Mouse (Mus musculus) c-Kit-positive CD71-positive TER-119-positive erythroid progenitor cells, embryonic 14.5 days (primary cell): ENCODE data around the gene Nup153.

ENCODE experiments used
- DNase-seq: peaks from one replicate; pipeline ENCODE4 v3.0.0-alpha.2; 2013; ENCODE audit warnings: low spot score

The Nup153 gene

GRCm38 (mm10) chr13:46727837-46728268, at the start of gene Nup153:
Gene Nup153, minus strand, starts transcription at chr13:46727940.
- peak; percentile 99 for DNase-seq

GRCm38 (mm10) chr13:46777461-46777860, 49.7 kb upstream of the Nup153 start:
- DNase-seq: no peak

DNA sequence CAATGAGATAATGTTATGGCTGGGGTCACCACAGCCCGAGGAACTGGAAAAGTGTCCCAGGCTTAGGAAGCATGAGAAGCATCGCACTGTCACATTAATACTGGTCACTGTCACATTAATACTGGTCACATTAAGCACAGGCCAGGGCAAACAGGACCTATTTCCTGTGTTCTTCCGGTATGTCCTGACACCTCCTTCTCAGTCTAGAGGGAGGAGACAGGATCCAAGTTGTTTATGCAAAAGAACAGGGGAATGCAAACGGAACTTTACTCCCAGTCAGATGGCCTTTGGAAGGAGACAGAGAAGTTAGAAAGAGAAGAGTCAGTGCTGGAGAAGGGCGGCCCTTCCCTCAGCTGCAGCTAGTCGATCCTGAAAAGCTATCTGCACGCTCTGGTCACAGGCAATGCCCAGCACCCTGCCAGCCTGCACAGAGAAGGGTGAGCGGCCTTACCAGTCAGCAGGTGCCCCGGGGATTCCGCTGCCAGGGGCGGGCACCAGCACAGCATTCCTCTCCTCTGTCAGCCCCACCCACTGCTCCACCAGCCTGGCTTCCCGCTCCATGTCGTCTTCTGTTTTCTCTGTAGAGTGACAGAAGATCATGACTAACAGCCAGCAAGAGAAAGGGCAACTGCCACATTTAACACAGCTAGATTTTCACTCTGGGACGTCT, 49.0 kb upstream of the Nup153 start:
- no peak for DNase-seq

GRCm38 (mm10) chr13:46774998-46775397, 47.3 kb upstream of the Nup153 start:
- DNase-seq: no peak

DNA sequence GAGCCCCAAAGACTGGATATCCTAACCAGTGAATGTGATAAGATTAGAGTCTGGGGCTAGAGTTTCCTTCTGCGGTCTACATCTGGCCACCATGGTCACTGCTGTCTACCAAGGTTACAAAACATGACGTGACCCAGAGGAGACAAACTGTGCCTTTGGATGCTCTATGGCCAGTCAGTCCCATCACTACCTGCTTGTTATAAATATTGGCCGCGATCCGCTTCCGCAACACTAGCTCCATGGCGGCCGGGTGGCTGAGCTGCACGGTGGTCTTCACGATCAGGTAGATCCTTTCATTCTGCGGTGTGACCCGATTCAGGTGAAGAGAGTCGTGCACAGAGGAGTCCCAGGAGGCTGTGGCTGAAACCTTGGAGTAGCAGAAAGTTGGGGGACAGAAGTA, 44.8 kb upstream of the Nup153 start:
- no peak for DNase-seq

DNA sequence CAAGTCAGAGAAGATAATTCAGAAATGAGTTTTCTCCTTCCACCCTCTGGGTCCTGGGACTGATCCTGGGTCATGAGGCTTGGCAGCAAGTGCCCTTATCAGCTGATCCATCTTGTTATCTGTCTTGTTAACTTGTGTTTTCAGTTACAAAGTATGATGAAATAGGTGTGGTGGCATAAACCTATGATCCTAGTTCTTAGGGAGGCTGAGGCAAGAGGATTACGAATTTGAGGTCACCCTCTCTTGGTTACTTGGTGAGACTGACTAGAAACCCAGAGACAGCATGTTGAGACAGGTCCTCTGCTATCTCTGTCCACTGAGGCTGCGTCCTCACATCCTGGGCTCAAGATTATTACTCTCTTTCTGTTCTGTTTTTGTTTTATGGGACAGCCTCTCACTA, 37.6 kb upstream of the Nup153 start:
- DNase-seq: no peak

DNA sequence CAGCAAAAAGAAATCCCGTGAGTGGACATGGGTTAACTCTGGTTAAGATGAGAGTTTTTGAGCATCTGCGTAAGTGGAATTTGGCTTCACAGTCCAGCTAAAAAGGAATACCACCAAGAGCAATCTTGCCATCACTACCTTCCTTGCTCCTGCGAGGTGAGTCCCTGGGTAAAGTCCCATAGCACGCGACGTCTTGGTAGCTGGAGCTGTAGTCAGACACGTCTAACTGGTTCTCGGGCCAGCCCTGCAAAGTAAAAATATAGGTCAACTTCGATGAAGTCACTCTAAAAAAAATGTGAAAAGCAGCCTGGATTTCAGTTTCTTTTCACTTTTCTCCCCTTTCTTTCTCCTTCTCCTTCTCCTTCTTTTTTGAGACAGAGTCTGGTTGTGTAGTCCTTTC, 35.5 kb upstream of the Nup153 start:
- DNase-seq: no peak

DNA sequence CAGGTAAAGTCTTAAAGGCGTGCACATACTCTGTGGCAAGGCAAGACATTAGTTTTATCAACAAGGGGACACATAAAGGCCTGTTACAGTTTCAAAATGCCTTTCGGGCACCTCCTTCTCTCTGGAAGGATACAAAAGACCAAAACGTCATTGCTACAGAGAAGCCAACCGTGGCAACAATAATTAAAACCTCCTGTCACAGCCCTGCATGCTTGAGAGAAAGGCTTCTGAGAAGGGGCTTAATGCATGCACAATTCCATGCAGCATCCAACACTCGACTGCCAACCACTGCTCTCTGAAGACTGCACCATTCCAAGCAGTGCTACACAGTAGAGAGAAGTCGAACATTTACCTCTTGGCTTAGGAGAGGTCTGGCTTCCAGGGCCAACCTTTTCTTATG, 33.2 kb upstream of the Nup153 start:
- DNase-seq: no peak

GRCm38 (mm10) chr13:46759281-46759809, 31.6 kb upstream of the Nup153 start:
- DNase-seq: no peak

GRCm38 (mm10) chr13:46758627-46759026, 30.9 kb upstream of the Nup153 start:
- DNase-seq: no peak

- no peak for DNase-seq
Measured at GRCm38 (mm10) chr13:46757946-46758345, 30.2 kb upstream of the Nup153 start.

GRCm38 (mm10) chr13:46753294-46753693, 25.6 kb upstream of the Nup153 start:
- DNase-seq: no peak

- no peak for DNase-seq
Measured at GRCm38 (mm10) chr13:46752566-46753229, 25.0 kb upstream of the Nup153 start.

- DNase-seq: no peak
Measured at GRCm38 (mm10) chr13:46748138-46748873, 20.6 kb upstream of the Nup153 start.

GRCm38 (mm10) chr13:46743821-46744220, 16.1 kb upstream of the Nup153 start:
- no peak for DNase-seq

DNA sequence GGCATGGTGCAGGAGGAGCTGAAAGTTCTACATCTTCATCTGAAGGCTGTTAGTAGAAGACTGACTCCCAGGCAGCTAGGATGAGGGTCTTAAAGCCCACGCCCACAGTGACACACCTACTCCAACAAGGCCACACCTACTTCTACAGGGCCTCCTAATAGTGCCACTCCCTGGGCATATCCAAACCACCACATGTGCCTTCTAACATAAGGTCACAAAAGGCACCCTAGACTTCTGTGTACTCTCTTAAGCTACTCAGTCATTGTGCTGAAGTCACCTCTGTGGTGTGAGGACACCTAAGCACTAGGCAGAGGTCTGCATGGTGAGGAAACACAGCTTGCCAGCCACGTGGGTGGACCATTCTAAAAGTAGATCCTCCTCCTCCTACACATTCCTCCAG, 14.6 kb upstream of the Nup153 start:
- DNase-seq: peak; percentile 44

GRCm38 (mm10) chr13:46739426-46739825, 11.7 kb upstream of the Nup153 start:
- DNase-seq: no peak

DNA sequence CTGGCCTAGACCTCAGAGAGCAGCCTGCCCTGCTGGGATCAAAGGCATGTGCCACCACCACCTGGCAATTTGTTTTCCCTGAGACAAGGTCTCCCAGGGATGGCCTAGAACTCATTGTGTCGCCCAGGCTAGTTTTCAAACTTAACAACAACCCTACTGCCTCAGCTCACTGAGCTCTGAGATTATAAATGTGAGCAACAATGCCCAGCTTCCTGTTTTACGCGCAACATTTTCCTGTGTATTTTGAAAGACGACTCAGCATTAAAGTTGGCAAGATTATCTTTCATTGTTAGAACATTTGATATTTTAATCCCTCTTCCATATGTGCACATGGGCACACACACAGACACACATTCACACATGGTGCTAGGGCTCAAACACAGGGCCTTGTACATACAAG, 9.7 kb upstream of the Nup153 start:
- DNase-seq: no peak

- no peak for DNase-seq
Measured at GRCm38 (mm10) chr13:46736479-46736865, 8.7 kb upstream of the Nup153 start.

DNA sequence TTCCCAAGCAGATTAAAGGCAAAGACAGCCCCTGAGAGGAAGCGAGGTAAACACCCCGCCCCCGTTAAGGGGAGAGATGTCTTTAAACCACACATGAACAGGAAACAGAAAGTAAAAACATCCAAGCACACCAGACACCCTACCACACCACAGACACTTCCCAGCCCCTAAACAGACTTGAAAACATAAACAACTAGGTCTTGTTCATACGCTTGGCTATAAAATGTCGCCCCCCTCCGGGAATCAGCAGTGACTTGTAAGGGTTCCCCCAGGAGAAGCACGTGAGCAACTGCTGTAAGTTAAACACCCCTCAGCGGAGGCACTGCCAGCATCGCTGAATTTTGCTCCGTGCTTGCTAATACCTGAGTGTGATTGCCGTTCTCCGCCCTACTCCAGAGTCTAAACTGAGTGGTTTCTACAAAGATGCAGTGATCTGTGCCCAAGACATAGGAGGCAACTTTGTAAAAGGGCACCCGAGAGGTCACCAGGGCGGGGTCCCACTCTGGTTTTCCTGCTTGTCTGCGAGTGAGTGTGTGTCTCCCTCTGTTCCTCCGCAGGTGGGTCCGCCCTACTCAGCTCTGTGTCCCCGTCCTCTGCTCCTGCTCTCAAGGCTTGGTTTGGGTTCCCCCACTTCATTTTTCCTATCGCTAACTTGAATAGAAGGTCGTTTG, 8.2 kb upstream of the Nup153 start:
- DNase-seq: peak; percentile 40

- DNase-seq: no peak
Measured at GRCm38 (mm10) chr13:46735219-46735807, 7.6 kb upstream of the Nup153 start.

DNA sequence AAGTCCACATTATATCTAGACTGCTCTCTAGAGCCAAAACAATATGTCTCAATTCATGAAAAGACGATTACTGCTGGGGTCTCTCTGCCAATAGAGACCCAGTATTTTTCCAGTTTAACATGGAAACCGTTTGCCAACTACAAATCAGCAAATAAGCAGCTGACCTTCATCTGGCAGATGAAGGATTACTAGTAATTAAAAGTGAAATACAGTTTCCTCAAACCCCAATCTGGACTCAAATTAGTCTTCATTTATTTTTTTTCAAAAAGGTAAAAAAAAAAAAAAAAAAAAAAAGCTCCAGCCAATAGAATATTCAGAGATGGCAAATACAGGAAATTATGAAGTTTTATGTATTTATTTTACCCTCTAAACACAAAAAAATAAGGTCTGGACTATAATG, 2.3 kb upstream of the Nup153 start:
- DNase-seq: no peak
